Mouse (Mus musculus) thymus, adult 2 months (tissue): ENCODE data around the gene Gm7233.
"Not testable (repeated sequence)": the region's sequence is repeated elsewhere in the genome, so short reads cannot be mapped to it uniquely, and the experiment has no call there.

Source experiments
- CTCF ChIP-seq: fragments of 200-500 bp; IDR thresholded peaks from 2 replicates; pipeline ENCODE4 v1.5.1; 2012; ENCODE audit warnings: mild to moderate bottlenecking, control low read depth, low read length, moderate library complexity, borderline replicate concordance; ENCODE audit not compliant: control insufficient read depth, poor library complexity, insufficient read depth; ENCODE audit errors: extremely low read depth
- POLR2A ChIP-seq: fragments of 200-500 bp; IDR thresholded peaks from 2 replicates; pipeline ENCODE4 v1.6.1; 2012; ENCODE audit warnings: mild to moderate bottlenecking, low read length, control low read depth, moderate library complexity; ENCODE audit not compliant: control insufficient read depth, poor library complexity, insufficient read depth; ENCODE audit errors: extremely low read depth

DNA sequence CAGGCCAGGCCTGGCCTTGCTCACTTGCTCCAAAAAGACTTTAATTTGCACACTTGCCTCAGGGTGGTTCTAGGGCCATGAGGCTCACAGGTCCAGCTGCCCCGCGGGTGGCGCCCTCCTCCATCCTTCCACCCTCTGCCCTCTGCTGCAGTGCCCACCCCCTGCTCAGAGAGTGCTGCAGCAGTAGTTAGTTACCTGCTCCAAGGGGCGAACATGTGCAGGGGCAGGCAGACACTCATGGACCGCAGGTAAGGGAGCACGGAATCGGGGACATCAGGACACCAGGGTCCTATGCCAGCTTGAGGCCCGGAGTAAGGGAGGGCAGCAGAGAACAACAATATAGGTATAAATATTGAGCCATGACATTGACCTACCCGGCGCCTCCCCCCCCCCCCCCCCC lies 11.7 kb upstream of the Gm7233 start:
- not testable (repeated sequence) for TF ChIP-seq CTCF, POLR2A
